Mouse (Mus musculus) embryonic fibroblast, embryonic 13.5 days (primary cell): ENCODE results near the gene Dgkh. TPM values are rescaled to one million over a fixed set of nuclear protein-coding genes. Genes with fewer than 3 reads are reported as not detected.

Source experiments
- H3K27ac ChIP-seq: 2 replicates; pipeline ENCODE4 v1.5.1; 2012; ENCODE audit warnings: low read length, control low read depth, inconsistent platforms; ENCODE audit not compliant: insufficient read depth
- H3K4me1 ChIP-seq: 2 replicates; pipeline ENCODE4 v1.6.1; 2011; ENCODE audit warnings: low read length; ENCODE audit not compliant: control insufficient read depth, insufficient read depth
- H3K4me3 ChIP-seq: 2 replicates; pipeline ENCODE4 v1.5.1; 2011; ENCODE audit warnings: mild to moderate bottlenecking, control low read depth, low read length; ENCODE audit not compliant: insufficient read depth
- CTCF ChIP-seq: IDR thresholded peaks from 2 replicates; pipeline ENCODE4 v1.5.1; 2011; ENCODE audit warnings: mild to moderate bottlenecking, control low read depth, low read length, moderate library complexity, borderline replicate concordance; ENCODE audit not compliant: insufficient read depth
- POLR2A ChIP-seq: IDR thresholded peaks from 2 replicates; pipeline ENCODE4 v1.6.1; 2011; ENCODE audit warnings: low read depth, mild to moderate bottlenecking, control low read depth, low read length, moderate library complexity
- polyA plus RNA-seq: library from polyadenylated mRNA; stranded (reverse); fragments of >200 nt; gene quantifications from 2 replicates; pipeline ENCODE4 v1.2.4, GENCODE M21; 2011; ENCODE audit warnings: low read depth; ENCODE audit not compliant: missing spikeins, insufficient read length

The Dgkh gene
- polyA plus RNA-seq, 1 experiment = 11.1 TPM

DNA sequence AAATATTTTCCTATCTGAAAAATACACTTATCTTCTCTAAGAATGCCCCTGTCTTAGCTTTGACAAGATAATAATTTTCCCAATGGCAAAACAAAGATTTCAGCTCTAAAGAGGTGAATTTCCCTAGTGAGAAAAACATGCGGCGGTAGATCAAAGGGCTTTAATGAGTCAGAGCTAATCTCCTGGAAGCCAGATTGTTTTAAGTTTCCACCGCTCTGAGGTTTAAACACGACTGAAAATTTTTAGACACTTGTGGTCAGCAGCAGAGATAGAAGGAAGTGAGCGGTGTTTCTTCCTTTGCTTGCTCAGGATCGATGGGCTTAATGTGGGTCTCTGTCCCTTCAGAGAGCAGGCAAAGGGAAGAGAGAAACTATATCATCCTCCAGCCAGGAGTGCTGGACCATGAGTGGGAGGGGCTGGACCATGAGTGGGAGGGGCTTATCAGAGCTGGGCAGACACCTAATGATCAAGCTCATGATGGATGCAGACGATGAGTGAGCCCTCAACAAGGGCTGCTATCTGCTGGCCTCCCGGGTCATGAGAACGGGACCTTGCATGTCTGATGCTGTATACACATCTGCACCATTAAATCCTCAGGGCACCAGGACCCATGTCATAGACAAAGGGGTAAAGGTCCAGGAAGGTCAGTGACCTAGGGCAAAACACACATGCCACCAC, 120.3 kb downstream of the Dgkh start:
- TF ChIP-seq POLR2A (no peak), CTCF (no peak)
- Histone ChIP-seq H3K4me3 (no peak overlapping the region), H3K4me1 (no peaks in the 10 kb centered on the region), H3K27ac (no peak overlapping the region)

DNA sequence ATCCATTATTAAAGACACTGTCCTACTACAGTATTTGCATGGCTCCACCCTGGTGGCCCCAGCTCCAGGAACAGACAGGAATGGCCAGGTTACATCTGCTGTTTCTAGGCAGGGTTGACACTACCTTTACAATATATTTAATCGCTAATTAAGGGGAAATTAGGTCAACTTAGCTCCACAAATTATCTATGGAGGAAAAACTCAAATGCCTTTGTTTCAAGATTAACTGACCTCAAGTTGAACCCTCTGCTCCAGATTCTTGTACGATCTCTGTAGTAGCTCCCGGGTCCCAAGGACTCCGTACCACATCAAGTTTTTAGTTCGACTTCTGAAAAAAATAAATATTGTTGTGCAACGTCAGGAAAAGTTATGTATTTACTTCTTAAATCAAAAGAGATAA, 137.7 kb downstream of the Dgkh start:
- TF ChIP-seq CTCF (no peak), POLR2A (no peak)
- no peak overlapping the region for H3K4me3 ChIP-seq
- no peak overlapping the region for H3K27ac ChIP-seq
- no peaks in the 10 kb centered on the region for H3K4me1 ChIP-seq

DNA sequence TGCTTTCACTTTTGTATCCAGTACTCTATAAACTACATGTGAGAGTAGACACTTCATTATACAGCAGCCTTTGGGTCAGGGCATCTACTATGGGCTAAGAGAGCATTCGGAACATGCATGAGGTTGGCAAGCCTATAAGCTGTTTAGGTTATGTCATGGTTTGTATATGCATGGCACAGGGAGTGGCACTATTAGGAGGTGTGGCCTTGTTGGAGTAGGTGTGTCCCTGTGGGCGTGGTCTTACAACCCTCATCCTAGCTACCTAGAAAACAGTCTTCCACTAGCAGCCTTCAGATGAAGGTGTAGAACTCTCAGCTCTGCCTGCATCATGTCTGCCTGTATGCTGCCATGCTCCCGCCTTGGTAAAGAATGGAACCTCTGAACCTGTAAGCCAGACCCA, 139.6 kb downstream of the Dgkh start:
- TF ChIP-seq POLR2A = no peak
- TF ChIP-seq CTCF = no peak
- H3K4me1 ChIP-seq = no peaks in the 10 kb centered on the region
- no peak overlapping the region for H3K27ac ChIP-seq
- H3K4me3 ChIP-seq = no peak overlapping the region

DNA sequence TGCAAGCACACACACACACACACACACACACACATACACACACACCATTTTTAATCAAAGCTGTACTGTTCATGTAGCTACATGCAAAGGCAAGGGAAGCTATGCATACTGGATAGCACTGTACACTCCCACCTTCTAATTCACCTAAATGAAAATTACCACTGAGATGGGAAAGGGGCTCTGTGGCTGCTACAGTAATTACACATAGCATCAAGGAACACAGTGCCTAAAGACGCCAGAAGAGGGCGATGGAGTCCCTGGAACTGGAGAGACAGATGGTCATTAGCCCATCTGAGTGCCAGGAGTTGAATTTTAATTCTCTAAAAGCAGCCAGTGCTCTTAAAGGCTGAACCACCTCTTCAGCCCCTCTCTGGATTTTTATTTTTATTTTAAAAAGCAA, 142.2 kb downstream of the Dgkh start:
- Histone ChIP-seq H3K4me3 (no peak overlapping the region), H3K27ac (no peak overlapping the region), H3K4me1 (no peaks in the 10 kb centered on the region)
- no peak for TF ChIP-seq POLR2A
- TF ChIP-seq CTCF = peak; percentile 13; the same call in 1 of the 2 replicates

DNA sequence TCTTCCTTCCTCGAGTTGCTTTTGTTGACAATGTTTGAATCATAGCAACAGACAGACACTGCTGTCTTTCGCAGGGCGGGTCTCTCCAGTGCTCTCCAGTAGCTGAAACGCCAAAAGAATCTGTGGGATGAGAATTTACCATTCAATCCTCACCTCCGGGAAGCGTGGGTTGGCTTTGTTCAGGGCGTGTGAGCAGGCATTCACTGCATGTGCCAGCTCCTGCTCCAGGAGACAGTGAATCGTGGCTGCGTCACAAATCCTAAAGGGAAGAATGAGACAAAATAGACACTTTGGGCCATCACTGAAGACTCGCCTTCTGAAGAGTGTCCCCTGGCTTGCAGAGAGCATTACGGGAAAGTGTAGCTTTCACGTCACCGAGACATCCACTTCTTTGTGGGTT, 148.4 kb downstream of the Dgkh start:
- TF ChIP-seq POLR2A (no peak), CTCF (no peak)
- Histone ChIP-seq H3K4me3 (no peak overlapping the region), H3K27ac (no peak overlapping the region), H3K4me1 (no peaks in the 10 kb centered on the region)

DNA sequence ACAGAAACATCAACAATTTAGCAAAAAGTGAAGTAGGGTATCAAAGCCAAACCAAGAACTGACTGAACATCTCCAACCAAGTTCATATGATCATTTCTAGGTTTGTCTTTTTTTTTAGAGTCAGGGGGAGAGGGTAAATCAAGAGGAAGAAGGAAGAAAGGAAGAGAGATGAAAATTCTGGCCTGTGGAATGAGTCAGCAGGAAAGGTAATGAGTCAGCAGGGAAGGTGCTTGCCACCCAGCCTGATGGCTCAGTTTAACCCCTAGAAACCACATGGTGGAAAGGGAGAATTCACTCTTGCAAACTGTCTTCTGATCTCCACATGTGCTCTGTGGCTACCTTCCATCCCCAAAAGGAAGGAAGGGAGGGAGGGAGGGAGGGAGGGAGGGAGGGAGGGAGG, 149.4 kb downstream of the Dgkh start:
- TF ChIP-seq CTCF (no peak), POLR2A (no peak)
- no peaks in the 10 kb centered on the region for H3K4me1 ChIP-seq
- H3K27ac ChIP-seq = no peak overlapping the region
- no peak overlapping the region for H3K4me3 ChIP-seq

DNA sequence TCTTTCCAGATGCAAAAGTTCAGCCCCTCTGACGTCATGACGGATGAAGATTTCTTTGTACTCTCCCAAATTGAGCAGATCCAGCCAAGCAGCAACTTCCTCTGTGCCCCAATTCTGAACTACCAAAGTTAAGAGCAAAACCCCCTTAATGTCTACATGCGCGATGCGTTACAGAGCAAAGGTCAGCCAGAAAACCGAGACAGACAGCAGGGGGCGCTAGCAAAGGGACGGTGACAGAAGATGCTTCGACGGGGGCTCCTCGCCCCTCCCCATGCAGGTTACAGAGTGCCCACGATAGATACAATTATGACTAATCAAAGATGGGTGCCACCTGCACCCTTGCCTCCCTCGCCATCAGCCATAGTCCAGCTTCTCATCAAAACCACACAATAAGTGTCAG, 156.7 kb downstream of the Dgkh start:
- H3K27ac ChIP-seq = no peak overlapping the region
- H3K4me3 ChIP-seq = no peak overlapping the region
- TF ChIP-seq CTCF (0 out of 2 replicates have a peak, but pooled peaks have one; percentile 9), POLR2A (no peak)
- no peaks in the 10 kb centered on the region for H3K4me1 ChIP-seq

DNA sequence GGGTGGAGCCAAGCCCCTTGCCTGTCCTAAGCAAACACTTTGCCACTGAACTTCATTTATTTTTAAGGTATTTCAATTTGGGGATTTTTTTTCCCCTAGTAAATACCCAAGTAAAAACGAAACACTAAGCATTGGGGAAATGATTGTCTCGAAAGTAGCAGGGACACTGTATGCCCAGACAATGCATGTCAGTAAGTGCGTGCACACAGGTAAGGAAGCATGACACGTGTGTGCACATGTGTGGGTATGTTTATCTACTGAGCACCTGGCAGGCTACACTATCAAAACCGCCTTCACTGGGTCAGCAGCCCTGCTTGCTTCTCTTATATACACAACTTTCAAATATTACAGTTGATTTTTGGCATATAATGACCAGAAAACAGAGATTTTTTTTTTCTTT, 164.2 kb downstream of the Dgkh start:
- H3K4me3 ChIP-seq = no peak overlapping the region

DNA sequence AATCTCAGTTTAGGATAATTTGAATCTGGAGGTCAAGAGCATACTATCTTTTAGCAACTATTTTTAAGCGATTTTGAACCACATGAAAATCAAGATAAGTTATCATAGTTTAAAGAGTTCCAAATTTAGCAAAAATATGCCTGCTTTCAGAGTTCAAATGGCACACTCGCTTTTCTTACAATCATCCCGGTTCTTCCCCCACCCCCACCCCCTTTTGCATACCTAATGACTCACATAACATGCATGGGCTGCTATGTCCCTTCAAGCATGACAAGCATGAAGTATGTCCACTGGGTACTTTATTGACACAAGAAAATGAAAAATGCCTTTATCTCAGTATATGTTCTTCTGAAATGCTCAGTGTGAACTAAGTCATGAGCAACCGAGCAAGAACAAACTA, 166.1 kb downstream of the Dgkh start:
- TF ChIP-seq CTCF (no peak), POLR2A (no peak)
- H3K4me3 ChIP-seq = no peak overlapping the region
- H3K27ac ChIP-seq = no peak overlapping the region; the same call in 1 of the 2 replicates
- peaks cover 10% of the 10 kb centered on the region for H3K4me1 ChIP-seq

More for the DNA sequence above, 164.2 kb downstream of the Dgkh start:
- Histone ChIP-seq H3K4me1 (peaks cover 10% of the 10 kb centered on the region), H3K27ac (no peak overlapping the region)
- no peak for TF ChIP-seq POLR2A
- no peak for TF ChIP-seq CTCF

DNA sequence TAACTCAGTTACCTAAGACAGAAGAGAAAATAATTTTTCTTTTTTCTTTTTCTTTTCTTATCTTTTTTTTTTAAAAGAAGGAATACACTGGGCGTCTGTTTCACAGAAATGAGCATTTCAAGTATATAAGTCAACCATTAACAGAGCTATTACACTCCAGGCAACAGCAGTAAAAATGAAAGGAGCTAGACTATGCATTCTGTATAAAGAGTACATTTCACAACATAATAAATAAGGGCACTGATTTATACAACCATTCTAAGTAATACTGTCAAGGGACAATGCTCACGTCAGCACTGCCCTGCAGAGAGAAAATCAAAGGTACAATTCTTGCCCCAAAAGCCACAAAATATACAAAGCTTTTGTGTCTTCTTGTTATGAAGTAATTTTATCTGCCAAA, 168.3 kb downstream of the Dgkh start:
- H3K4me3 ChIP-seq = no peak overlapping the region
- peaks cover 10% of the 10 kb centered on the region for H3K4me1 ChIP-seq
- H3K27ac ChIP-seq = no peak overlapping the region
- no peak for TF ChIP-seq POLR2A
- TF ChIP-seq CTCF = no peak

DNA sequence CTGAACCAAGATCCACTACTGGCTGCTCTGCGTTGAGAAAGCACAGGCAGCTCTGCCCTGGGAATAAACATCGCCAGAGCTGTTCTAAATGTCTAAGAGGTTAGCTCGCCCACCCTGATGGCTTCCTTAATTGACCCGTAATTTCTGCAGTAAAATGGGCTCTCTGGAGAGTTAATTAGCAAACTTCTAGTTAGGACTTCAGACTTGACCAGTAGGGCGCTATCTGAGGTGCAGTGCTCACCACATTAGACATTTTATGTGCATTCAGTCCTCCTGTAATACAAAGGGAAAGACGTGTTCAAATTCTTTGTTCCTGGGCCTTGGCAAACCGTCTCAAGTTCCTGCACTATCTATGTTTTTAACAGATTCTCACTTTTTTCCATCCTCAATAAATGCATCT, 169.4 kb downstream of the Dgkh start:
- TF ChIP-seq CTCF (no peak), POLR2A (no peak)
- no peak overlapping the region for H3K4me3 ChIP-seq
- peaks cover 10% of the 10 kb centered on the region for H3K4me1 ChIP-seq
- H3K27ac ChIP-seq = no peak overlapping the region

DNA sequence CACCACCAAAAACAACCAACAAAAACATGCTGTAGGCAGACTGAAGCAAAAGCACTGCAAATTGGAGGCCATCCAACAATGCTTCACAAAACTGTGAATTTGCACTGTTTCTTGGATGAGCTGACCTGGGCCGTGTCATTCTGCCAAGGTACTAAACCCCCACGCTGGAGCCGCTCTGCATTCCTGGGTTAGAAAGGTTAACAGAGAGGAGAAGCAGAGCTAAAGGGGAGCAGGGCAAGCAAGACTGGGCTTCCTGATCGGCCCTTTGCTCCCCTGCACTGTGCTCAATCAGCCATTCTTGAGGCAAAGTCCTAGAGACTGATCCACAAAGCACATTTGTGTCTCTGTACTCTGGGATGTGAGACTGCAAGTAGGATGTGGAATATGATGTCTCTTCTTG, 170.5 kb downstream of the Dgkh start:
- TF ChIP-seq POLR2A (no peak), CTCF (no peak)
- Histone ChIP-seq H3K4me1 (peaks cover 7% of the 10 kb centered on the region), H3K27ac (no peak overlapping the region), H3K4me3 (no peak overlapping the region)
